Mouse (Mus musculus) forebrain, postnatal 0 days (tissue): ENCODE measurements around the gene Olfr993. TPM values are rescaled to one million over a fixed set of nuclear protein-coding genes. Genes with fewer than 3 reads are reported as not detected.

Source experiments
- ATAC-seq: fragments of 200-750 bp; cut with Nextera tagmentation; 2 replicates; pipeline ENCODE4 v1.8.0; 2017; ENCODE audit warnings: mild to moderate bottlenecking, moderate library complexity
- DNase-seq: peaks from one replicate; pipeline ENCODE4 v3.0.0-alpha.2; 2015
- H3K27ac ChIP-seq: fragments of 300-500 bp; sonication (generic); 2 replicates; pipeline ENCODE4 v1.5.1; 2014; ENCODE audit warnings: low read depth, mild to moderate bottlenecking, antibody characterized with exemption, low read length, moderate library complexity, mixed read lengths
- H3K27me3 ChIP-seq: fragments of 300-500 bp; sonication (generic); 2 replicates; pipeline ENCODE4 v1.6.1; 2014; ENCODE audit warnings: mild to moderate bottlenecking, low read length, mixed read lengths; ENCODE audit not compliant: insufficient read depth
- H3K36me3 ChIP-seq: fragments of 300-500 bp; sonication (generic); 2 replicates; pipeline ENCODE4 v1.6.1; 2014; ENCODE audit warnings: mild to moderate bottlenecking, moderate library complexity; ENCODE audit not compliant: insufficient read depth
- H3K4me1 ChIP-seq: fragments of 300-500 bp; sonication (generic); 2 replicates; pipeline ENCODE4 v1.6.1; 2014; ENCODE audit warnings: antibody characterized with exemption; ENCODE audit not compliant: insufficient read depth
- H3K4me2 ChIP-seq: fragments of 300-500 bp; sonication (generic); 2 replicates; pipeline ENCODE4 v1.6.1; 2014; ENCODE audit warnings: low read depth, mild to moderate bottlenecking, moderate library complexity
- H3K4me3 ChIP-seq: fragments of 300-500 bp; sonication (generic); 2 replicates; pipeline ENCODE4 v1.5.1; 2014; ENCODE audit warnings: low read depth, low read length, mixed read lengths
- H3K9ac ChIP-seq: fragments of 300-500 bp; sonication (generic); 2 replicates; pipeline ENCODE4 v1.6.1; 2014; ENCODE audit warnings: mild to moderate bottlenecking
- H3K9me3 ChIP-seq: fragments of 300-500 bp; sonication (generic); 2 replicates; pipeline ENCODE4 v1.6.1; 2016; ENCODE audit warnings: low read length
- CTCF ChIP-seq: sonication (generic); IDR thresholded peaks from 2 replicates; pipeline ENCODE4 v1.5.1; 2016; ENCODE audit warnings: antibody characterized with exemption, control low read depth, low read depth
- WGBS: fragments of 180-500 bp; shearing (Covaris S2); extraction: QIAGEN DNeasy Blood & Tissue Kit; methylation state at CpG from one replicate; pipeline ENCODE4 v1.1.7; 2014; 5-methylcytosine and 5-hydroxymethylcytosine counted together
- polyA plus RNA-seq: library from polyadenylated mRNA; unstranded; fragments of >200 nt; fragmentation: Nextera tagmentation; extraction: Ambion mirVana; gene quantifications from 2 replicates; pipeline ENCODE4 v1.2.1, GENCODE M21; 2015
- total RNA-seq: library from RNA; depleted of rRNA; stranded (reverse); fragments of >200 nt; gene quantifications from 2 replicates; pipeline ENCODE4 v1.2.3, GENCODE M21; 2014; rRNA removed

Olfr993 gene
- total RNA-seq (not detected in 2 replicates), polyA plus RNA-seq (not detected in 2 replicates)

DNA sequence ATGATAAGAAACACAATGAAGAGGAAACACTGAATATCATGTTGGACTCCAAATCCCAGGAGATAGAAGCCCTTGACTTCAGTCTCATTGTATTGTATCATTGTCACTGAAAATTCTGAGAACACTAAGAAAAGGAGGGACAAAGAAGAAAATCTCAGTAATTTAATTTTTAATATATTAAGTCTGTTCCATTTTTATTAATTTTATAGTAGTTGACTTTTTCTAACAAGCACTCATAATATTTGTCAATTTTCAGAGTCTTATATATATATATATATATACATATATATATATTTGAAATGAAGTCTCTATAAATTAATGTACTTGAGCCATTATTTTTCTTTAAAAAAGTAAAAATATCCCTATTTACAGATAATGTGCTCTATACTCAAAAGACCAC is at the start of gene Olfr993:
TSS of gene Olfr993 (minus strand) at position 101 of the 400 bp plus-strand sequence.
- Histone ChIP-seq H3K36me3 (no peaks in the 10 kb centered on the region), H3K4me3 (no peak within 1 kb of the TSS), H3K27me3 (no peaks in the 10 kb centered on the region), H3K9ac (no peak within 1 kb of the TSS), H3K4me2 (no peak within 1 kb of the TSS), H3K9me3 (no peaks in the 10 kb centered on the region), H3K27ac (no peak within 1 kb of the TSS), H3K4me1 (no peaks in the 10 kb centered on the region)
- ATAC-seq (no peak), DNase-seq (no peak)
- TF ChIP-seq CTCF: no peak

GRCm38 (mm10) chr2:85443539-85443938 is 28.9 kb upstream of the Olfr993 start, which contains the start of gene Olfr995:
Gene Olfr995 (minus strand): TSS chr2:85443639.
- DNase-seq (no peak), ATAC-seq (no peak)
- H3K36me3 ChIP-seq: no peaks in the 10 kb centered on the region
- no peaks in the 10 kb centered on the region for H3K9me3 ChIP-seq
- no peak within 1 kb of the TSS for H3K9ac ChIP-seq
- H3K4me1 ChIP-seq: no peaks in the 10 kb centered on the region
- no peak within 1 kb of the TSS for H3K4me2 ChIP-seq
- no peak for TF ChIP-seq CTCF
- 11% methylated on average over 1 of the region's 1 CpGs for WGBS
- H3K4me3 ChIP-seq: no peak within 1 kb of the TSS
- no peaks in the 10 kb centered on the region for H3K27me3 ChIP-seq
- H3K27ac ChIP-seq: no peak within 1 kb of the TSS

GRCm38 (mm10) chr2:85442546-85442945 is 27.9 kb upstream of the Olfr993 start:
- H3K9me3 ChIP-seq: no peaks in the 10 kb centered on the region
- no peak for TF ChIP-seq CTCF
- no peak overlapping the region for H3K4me2 ChIP-seq
- H3K4me1 ChIP-seq: no peaks in the 10 kb centered on the region
- no peak for DNase-seq
- no peak overlapping the region for H3K27ac ChIP-seq
- H3K4me3 ChIP-seq: no peak overlapping the region
- no peak for ATAC-seq
- H3K27me3 ChIP-seq: no peaks in the 10 kb centered on the region
- no peaks in the 10 kb centered on the region for H3K36me3 ChIP-seq
- no peak overlapping the region for H3K9ac ChIP-seq

DNA sequence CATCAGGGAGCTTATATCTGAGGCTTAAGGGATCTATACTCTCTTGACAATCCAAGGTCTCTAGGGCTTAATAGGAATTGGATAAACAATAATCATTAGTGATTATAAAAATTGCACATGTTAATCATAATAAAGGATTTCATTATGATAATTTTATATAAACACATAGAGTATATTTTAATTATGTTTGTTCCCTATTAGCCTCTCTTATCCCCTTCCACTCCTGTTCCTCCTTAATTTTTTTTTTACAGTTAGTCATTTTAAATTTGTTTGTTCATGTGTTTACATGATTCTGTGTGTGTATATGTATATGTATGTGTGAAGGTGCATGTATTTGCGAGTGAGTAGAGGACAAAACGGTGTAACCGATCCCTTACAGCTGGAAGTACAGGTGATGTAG is 21.7 kb upstream of the Olfr993 start, which contains the start of gene Olfr994:
TSS of gene Olfr994 (minus strand) at position 101 of the 400 bp plus-strand sequence.
- ATAC-seq (no peak), DNase-seq (no peak)
- no peaks in the 10 kb centered on the region for H3K4me1 ChIP-seq
- no peak within 1 kb of the TSS for H3K4me3 ChIP-seq
- no peak for TF ChIP-seq CTCF
- no peaks in the 10 kb centered on the region for H3K9me3 ChIP-seq
- no peak within 1 kb of the TSS for H3K4me2 ChIP-seq
- no peaks in the 10 kb centered on the region for H3K36me3 ChIP-seq
- H3K27ac ChIP-seq: no peak within 1 kb of the TSS
- H3K9ac ChIP-seq: no peak within 1 kb of the TSS
- no peaks in the 10 kb centered on the region for H3K27me3 ChIP-seq
- WGBS: 90% methylated on average over 3 of the region's 3 CpGs

- H3K4me2 ChIP-seq: no peak overlapping the region
- no peak overlapping the region for H3K27ac ChIP-seq
- no peaks in the 10 kb centered on the region for H3K36me3 ChIP-seq
- H3K27me3 ChIP-seq: no peaks in the 10 kb centered on the region
- no peak for TF ChIP-seq CTCF
- no peaks in the 10 kb centered on the region for H3K9me3 ChIP-seq
- H3K4me1 ChIP-seq: no peaks in the 10 kb centered on the region
- no peak overlapping the region for H3K9ac ChIP-seq
- no peak overlapping the region for H3K4me3 ChIP-seq
- DNase-seq (peak; percentile 36), ATAC-seq (peak; percentile 96)
- WGBS: 72% methylated on average over 1 of the region's 1 CpGs
Measured at GRCm38 (mm10) chr2:85425893-85426292, 11.2 kb upstream of the Olfr993 start.

- no peak within 1 kb of the TSS for H3K4me2 ChIP-seq
- TF ChIP-seq CTCF: no peak
- 58% methylated on average over 2 of the region's 2 CpGs for WGBS
Measured at GRCm38 (mm10) chr2:85409369-85409768, 5.3 kb downstream of the Olfr993 start, which contains the start of gene Olfr992. Gene Olfr992 (minus strand): TSS chr2:85409469.

More at GRCm38 (mm10) chr2:85409369-85409768, 5.3 kb downstream of the Olfr993 start, which contains the start of gene Olfr992:
- Histone ChIP-seq H3K4me1 (no peaks in the 10 kb centered on the region), H3K9me3 (no peaks in the 10 kb centered on the region), H3K9ac (no peak within 1 kb of the TSS), H3K36me3 (no peaks in the 10 kb centered on the region), H3K27ac (no peak within 1 kb of the TSS), H3K4me3 (no peak within 1 kb of the TSS), H3K27me3 (no peaks in the 10 kb centered on the region)
- no peak for ATAC-seq
- no peak for DNase-seq

Other genes starting within 250 kb of the Olfr993 start
- 31.5 and 36.7 TPM in 2 replicates for gene Lrrc55, start 217.7 kb downstream of the Olfr993 start, total RNA-seq
- gene Lrrc55, start 217.7 kb downstream of the Olfr993 start, polyA plus RNA-seq: 11.2 and 14.6 TPM in 2 replicates
- gene Olfr987, start 75.6 kb downstream of the Olfr993 start, total RNA-seq: not detected in 2 replicates
- gene Olfr987, start 75.6 kb downstream of the Olfr993 start, polyA plus RNA-seq: not detected in 2 replicates
- not detected in 2 replicates for gene Olfr988, start 51.6 kb downstream of the Olfr993 start, total RNA-seq
- not detected in 2 replicates for gene Olfr988, start 51.6 kb downstream of the Olfr993 start, polyA plus RNA-seq
- gene Olfr992, start 5.4 kb downstream of the Olfr993 start, total RNA-seq: not detected in 2 replicates
- gene Olfr992, start 5.4 kb downstream of the Olfr993 start, polyA plus RNA-seq: not detected in 2 replicates
- not detected in 2 replicates for gene Olfr994, start 21.6 kb upstream of the Olfr993 start, total RNA-seq
- gene Olfr994, start 21.6 kb upstream of the Olfr993 start, polyA plus RNA-seq: not detected in 2 replicates
- not detected in 2 replicates for gene Olfr995, start 28.8 kb upstream of the Olfr993 start, total RNA-seq
- not detected in 2 replicates for gene Olfr995, start 28.8 kb upstream of the Olfr993 start, polyA plus RNA-seq
- 0.52 and 0.62 TPM in 2 replicates for gene 4833423E24Rik, start 104.1 kb upstream of the Olfr993 start, total RNA-seq
- 0.16 and 0.39 TPM in 2 replicates for gene 4833423E24Rik, start 104.1 kb upstream of the Olfr993 start, polyA plus RNA-seq
- not detected in 2 replicates for gene Olfr996, start 164.3 kb upstream of the Olfr993 start, total RNA-seq
- gene Olfr996, start 164.3 kb upstream of the Olfr993 start, polyA plus RNA-seq: not detected in 2 replicates
- not detected in 2 replicates for gene Olfr998, start 174.1 kb upstream of the Olfr993 start, total RNA-seq
- gene Olfr998, start 174.1 kb upstream of the Olfr993 start, polyA plus RNA-seq: not detected in 2 replicates
- not detected in 2 replicates for gene Olfr1000, start 197.0 kb upstream of the Olfr993 start, total RNA-seq
- gene Olfr1000, start 197.0 kb upstream of the Olfr993 start, polyA plus RNA-seq: not detected in 2 replicates
- not detected in 2 replicates for gene Olfr1002, start 235.8 kb upstream of the Olfr993 start, total RNA-seq
- not detected in 2 replicates for gene Olfr1002, start 235.8 kb upstream of the Olfr993 start, polyA plus RNA-seq
- gene Olfr154, start 249.6 kb upstream of the Olfr993 start, total RNA-seq: not detected in 2 replicates
- gene Olfr154, start 249.6 kb upstream of the Olfr993 start, polyA plus RNA-seq: not detected in 2 replicates